Mouse (Mus musculus) kidney, postnatal 0 days (tissue): ENCODE measurements around the gene 2210016L21Rik. TPM values are rescaled to one million over a fixed set of nuclear protein-coding genes. Genes with fewer than 3 reads are reported as not detected.
"Not testable (repeated sequence)": the region's sequence is repeated elsewhere in the genome, so short reads cannot be mapped to it uniquely, and the experiment has no call there.

Experiments used
- ATAC-seq: fragments of 200-750 bp; cut with Nextera tagmentation; replicated peaks from 2 replicates; pipeline ENCODE4 v1.8.0; 2017; ENCODE audit warnings: low read depth, moderate number of reproducible peaks, moderate TSS enrichment, moderate library complexity; ENCODE audit not compliant: low FRiP score
- DNase-seq: peaks from one replicate; pipeline ENCODE4 v3.0.0-alpha.2; 2016; ENCODE audit warnings: low spot score
- H3K27ac ChIP-seq: fragments of 300-500 bp; sonication (generic); 2 replicates; pipeline ENCODE4 v1.5.1; 2014; ENCODE audit warnings: mild to moderate bottlenecking
- H3K27me3 ChIP-seq: fragments of 300-500 bp; sonication (generic); 2 replicates; pipeline ENCODE4 v1.6.1; 2014; ENCODE audit warnings: low read length, mixed read lengths; ENCODE audit not compliant: insufficient read depth
- H3K36me3 ChIP-seq: fragments of 300-500 bp; sonication (generic); 2 replicates; pipeline ENCODE4 v1.6.1; 2014; ENCODE audit warnings: low read length, mixed read lengths; ENCODE audit not compliant: insufficient read depth
- H3K4me1 ChIP-seq: fragments of 300-500 bp; sonication (generic); replicated peaks from 2 replicates; pipeline ENCODE4 v1.6.1; 2014; ENCODE audit warnings: antibody characterized with exemption, low read length, mixed read lengths; ENCODE audit not compliant: insufficient read depth
- H3K4me2 ChIP-seq: fragments of 300-500 bp; sonication (generic); 2 replicates; pipeline ENCODE4 v1.6.1; 2014; ENCODE audit warnings: mild to moderate bottlenecking, low read length, moderate library complexity, mixed read lengths
- H3K4me3 ChIP-seq: fragments of 300-500 bp; sonication (generic); replicated peaks from 2 replicates; pipeline ENCODE4 v1.5.1; 2014; ENCODE audit warnings: low read depth, low read length
- H3K9ac ChIP-seq: fragments of 300-500 bp; sonication (generic); 2 replicates; pipeline ENCODE4 v1.6.1; 2014; ENCODE audit warnings: low read depth, low read length
- H3K9me3 ChIP-seq: fragments of 300-500 bp; sonication (generic); replicated peaks from 2 replicates; pipeline ENCODE4 v1.6.1; 2016; ENCODE audit warnings: low read length, inconsistent platforms, mixed read lengths
- CTCF ChIP-seq: IDR thresholded peaks from 2 replicates; pipeline ENCODE4 v1.5.1; 2016; ENCODE audit warnings: antibody characterized with exemption, low read depth, mild to moderate bottlenecking, moderate library complexity
- WGBS: fragments of 180-500 bp; shearing (Covaris S2); extraction: QIAGEN DNeasy Blood & Tissue Kit; methylation state at CpG from one replicate; pipeline ENCODE4 v1.1.7; 2014; 5-methylcytosine and 5-hydroxymethylcytosine counted together
- polyA plus RNA-seq: library from polyadenylated mRNA; unstranded; fragments of >200 nt; fragmentation: Nextera tagmentation; extraction: Ambion mirVana; gene quantifications from 2 replicates; pipeline ENCODE4 v1.2.1, GENCODE M21; 2015

2210016L21Rik gene
- polyA plus RNA-seq, 1 experiment from 2014 or later = 75.3 TPM

DNA sequence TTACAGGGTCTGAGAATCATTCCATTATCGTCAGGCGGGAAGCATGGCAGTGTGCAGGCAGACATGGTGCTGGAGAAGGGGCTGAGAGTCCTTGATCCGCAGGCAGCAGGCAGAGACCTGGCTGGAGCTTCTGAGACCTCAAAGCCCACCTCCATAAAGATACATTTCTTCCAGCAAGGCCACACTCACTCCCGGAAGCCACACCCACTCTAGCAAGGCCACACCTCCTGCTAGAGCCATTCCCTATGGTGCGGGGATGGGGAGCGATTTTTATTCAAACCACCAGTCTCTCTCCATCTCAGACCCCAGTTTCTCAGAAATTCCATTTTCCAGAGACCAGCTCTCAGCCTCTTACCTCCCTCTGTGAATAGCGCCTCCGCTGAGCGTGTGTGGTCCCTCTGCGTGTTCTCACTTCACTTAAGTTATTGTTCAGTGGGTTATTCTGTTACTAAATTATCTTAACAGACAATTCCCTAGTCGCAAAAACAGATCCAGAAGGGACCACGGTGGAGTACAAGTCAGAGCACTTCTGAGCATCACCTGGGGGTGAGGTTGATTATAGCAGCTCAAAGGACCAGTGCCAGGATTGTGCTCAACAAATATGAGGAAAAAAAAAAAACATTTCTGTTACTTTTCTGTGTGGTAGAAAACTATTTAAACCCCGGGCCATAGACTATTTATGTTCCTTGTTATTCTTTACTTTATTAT lies 33.2 kb upstream of the 2210016L21Rik start:
- Histone ChIP-seq H3K27me3 (no peaks in the 10 kb centered on the region), H3K4me3 (no peak overlapping the region), H3K4me1 (no peaks in the 10 kb centered on the region), H3K9me3 (no peaks in the 10 kb centered on the region), H3K9ac (no peak overlapping the region), H3K36me3 (peaks cover 12% of the 10 kb centered on the region; the same call in 1 of the 2 replicates), H3K27ac (no peak overlapping the region), H3K4me2 (no peak overlapping the region)
- WGBS = 58% methylated on average over 13 of the region's 13 CpGs
- no peak for TF ChIP-seq CTCF
- no peak for DNase-seq
- ATAC-seq = no peak

DNA sequence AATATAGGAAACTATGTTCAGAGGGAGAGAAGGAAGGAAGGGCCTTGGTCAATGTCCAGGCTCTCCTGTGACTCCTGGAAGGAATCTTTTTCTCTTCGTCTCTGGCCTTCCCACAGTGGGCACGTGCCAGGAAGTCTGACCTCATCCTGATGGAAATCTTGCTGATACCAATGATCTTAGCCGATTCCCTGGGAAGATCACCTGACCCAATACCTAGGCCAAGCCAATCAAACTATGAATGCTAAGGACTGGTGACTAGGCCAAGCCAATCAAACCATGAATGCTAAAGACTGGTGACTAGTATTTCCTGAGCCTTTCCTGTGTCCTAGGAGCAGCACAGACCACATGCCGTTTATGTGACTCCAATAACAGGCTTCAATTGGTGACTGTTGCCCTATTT lies 28.3 kb upstream of the 2210016L21Rik start:
- Histone ChIP-seq H3K36me3 (no peaks in the 10 kb centered on the region), H3K4me2 (no peak overlapping the region), H3K27ac (no peak overlapping the region), H3K9ac (no peak overlapping the region), H3K4me3 (no peak overlapping the region), H3K4me1 (no peaks in the 10 kb centered on the region), H3K9me3 (no peaks in the 10 kb centered on the region), H3K27me3 (no peaks in the 10 kb centered on the region)
- DNase-seq = no peak
- no peak for TF ChIP-seq CTCF
- 65% methylated on average over 4 of the region's 4 CpGs for WGBS
- no peak for ATAC-seq

DNA sequence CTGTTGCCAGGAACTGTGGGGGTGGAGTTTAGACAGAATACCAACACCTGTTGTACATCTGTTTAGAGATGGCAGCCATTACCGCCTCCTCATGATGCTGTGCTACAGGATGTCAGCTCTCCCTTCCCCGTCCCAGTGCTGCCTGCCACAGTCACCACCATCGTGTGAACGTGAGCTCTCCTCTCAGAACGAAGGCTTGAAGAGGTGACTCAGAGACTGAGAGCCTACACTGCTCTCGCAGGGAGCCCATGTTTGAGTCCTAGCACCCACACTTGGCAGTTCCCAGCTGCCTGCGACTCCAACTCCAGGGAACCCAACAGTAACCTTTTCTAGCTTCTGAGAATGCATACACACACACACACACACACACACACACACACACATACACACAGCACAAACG lies 27.1 kb upstream of the 2210016L21Rik start:
- Histone ChIP-seq H3K9ac (no peak overlapping the region), H3K4me2 (no peak overlapping the region), H3K27ac (no peak overlapping the region), H3K27me3 (no peaks in the 10 kb centered on the region), H3K4me1 (no peaks in the 10 kb centered on the region), H3K36me3 (no peaks in the 10 kb centered on the region), H3K4me3 (no peak overlapping the region), H3K9me3 (no peaks in the 10 kb centered on the region)
- TF ChIP-seq CTCF = no peak
- no peak for DNase-seq
- 0 out of 2 replicates have a peak, but pooled peaks have one; percentile 25 for ATAC-seq
- 66% methylated on average over 8 of the region's 8 CpGs for WGBS

DNA sequence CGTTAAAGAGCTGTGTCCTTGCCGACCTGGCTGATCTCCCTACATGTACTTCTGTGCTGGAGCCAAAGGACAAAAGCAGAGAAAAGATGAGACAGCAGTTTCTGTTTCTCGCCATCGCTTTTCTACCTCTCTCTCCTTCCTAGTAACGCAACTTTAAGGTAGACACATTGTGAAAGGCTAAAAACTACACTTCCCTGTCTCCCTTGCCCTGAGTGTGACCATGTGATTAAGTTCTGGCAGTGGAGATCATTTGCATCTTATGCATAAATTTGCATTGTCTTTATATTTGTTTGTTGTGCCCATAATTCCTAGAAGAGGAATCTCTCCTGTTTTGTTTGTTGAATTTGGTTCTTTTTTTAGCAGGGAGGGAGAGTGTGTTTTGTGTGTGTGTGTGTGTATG lies 26.1 kb upstream of the 2210016L21Rik start:
- Histone ChIP-seq H3K9me3 (no peaks in the 10 kb centered on the region), H3K36me3 (no peaks in the 10 kb centered on the region), H3K4me1 (no peaks in the 10 kb centered on the region), H3K4me2 (no peak overlapping the region), H3K27ac (no peak overlapping the region), H3K27me3 (no peaks in the 10 kb centered on the region), H3K4me3 (no peak overlapping the region), H3K9ac (no peak overlapping the region)
- WGBS = 69% methylated on average over 5 of the region's 5 CpGs
- ATAC-seq = no peak
- no peak for TF ChIP-seq CTCF
- DNase-seq = no peak

DNA sequence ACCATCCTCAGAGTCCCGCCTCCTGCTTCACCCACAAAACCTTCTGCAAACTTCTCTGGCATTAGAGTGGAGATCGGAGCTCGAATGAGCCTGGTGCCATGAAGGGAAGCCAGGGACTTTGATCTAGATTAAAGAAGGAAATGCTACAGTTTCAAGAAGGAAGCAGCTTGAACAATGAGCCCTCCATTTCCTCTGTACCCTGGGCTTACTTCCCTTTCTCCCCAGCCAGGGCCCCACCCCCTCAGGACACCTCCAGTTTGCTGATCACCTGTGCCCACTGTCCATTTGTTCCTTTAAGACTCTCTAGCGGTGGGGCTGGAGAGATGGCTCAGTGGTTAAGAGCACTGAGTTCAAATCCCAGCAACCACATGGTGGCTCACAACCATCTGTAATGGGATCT lies 25.2 kb upstream of the 2210016L21Rik start:
- Histone ChIP-seq H3K36me3 (no peaks in the 10 kb centered on the region), H3K27ac (no peak overlapping the region), H3K9me3 (no peaks in the 10 kb centered on the region), H3K4me3 (no peak overlapping the region), H3K4me2 (no peak overlapping the region), H3K27me3 (no peaks in the 10 kb centered on the region), H3K9ac (no peak overlapping the region), H3K4me1 (no peaks in the 10 kb centered on the region)
- ATAC-seq (no peak), DNase-seq (peak; percentile 18)
- TF ChIP-seq CTCF = no peak
- WGBS = 68% methylated on average over 4 of the region's 4 CpGs

DNA sequence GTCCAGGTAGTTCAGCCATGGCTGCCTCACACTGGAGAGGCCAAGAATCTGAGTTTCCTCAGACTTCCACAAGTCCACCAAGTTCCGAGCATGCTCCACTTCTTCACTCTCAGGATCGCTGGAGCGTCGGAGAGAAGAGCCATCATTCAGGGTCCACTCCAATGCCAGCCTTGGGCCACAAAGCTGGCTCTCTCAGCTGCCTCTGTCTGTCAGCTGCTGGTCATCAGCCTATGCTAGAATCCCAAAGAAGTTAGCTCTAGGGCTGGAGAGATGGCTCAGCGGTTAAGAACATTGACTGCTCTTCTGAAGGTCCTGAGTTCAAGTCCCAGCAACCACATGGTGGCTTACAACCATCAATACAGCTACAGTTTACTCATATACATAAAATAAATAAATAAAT lies 24.6 kb upstream of the 2210016L21Rik start:
- WGBS = 88% methylated on average over 5 of the region's 5 CpGs
- ATAC-seq, H3K4me1 ChIP-seq, H3K9me3 ChIP-seq, DNase-seq, H3K27me3 ChIP-seq, H3K27ac ChIP-seq, H3K9ac ChIP-seq, H3K36me3 ChIP-seq, H3K4me2 ChIP-seq, H3K4me3 ChIP-seq: not testable (repeated sequence)
